ENCODE assay signal across 8 mouse cellular contexts in genomic region chr13:93771031-93771587, GRCm38 (mm10). TPM values are rescaled to one million over a fixed set of nuclear protein-coding genes. Genes with fewer than 3 reads are reported as not detected.
DNase-seq lines count a peak whose midpoint lies in the region; ATAC-seq and TF ChIP-seq lines count a peak whose summit lies in the region.

No protein-coding gene starts in this region.

- H3K27ac ChIP-seq in heart, adult 2 months = peak overlapping the region; percentile 93
- H3K27ac ChIP-seq in embryonic facial prominence, embryonic 13.5 days = peak overlapping the region; percentile 83
- peak overlapping the region; percentile 92 for H3K27ac ChIP-seq in midbrain, embryonic 15.5 days

- H3K9me3 ChIP-seq in embryonic facial prominence, embryonic 13.5 days = no peaks in the 10 kb centered on the region
- no peaks in the 10 kb centered on the region for H3K9me3 ChIP-seq in midbrain, embryonic 15.5 days

- no peak for TF ChIP-seq CTCF in heart, adult 2 months (IDR thresholded peaks at IDR 0.05)

- peak overlapping the region; percentile 92 for H3K4me2 ChIP-seq in embryonic facial prominence, embryonic 13.5 days
- peak overlapping the region; percentile 97 for H3K4me2 ChIP-seq in midbrain, embryonic 15.5 days

- H3K4me3 ChIP-seq in heart, adult 2 months = peak overlapping the region; percentile 74
- H3K4me3 ChIP-seq in embryonic facial prominence, embryonic 13.5 days = peak overlapping the region; percentile 71
- H3K4me3 ChIP-seq in midbrain, embryonic 15.5 days = peak overlapping the region; percentile 73

- H3K4me1 ChIP-seq in heart, adult 2 months (ENCODE audit: control insufficient read depth, insufficient read depth, low read length) = peaks cover 2% of the 10 kb centered on the region
- H3K4me1 ChIP-seq in embryonic facial prominence, embryonic 13.5 days = peaks cover 20% of the 10 kb centered on the region
- peaks cover 15% of the 10 kb centered on the region; the same call in 1 of the 2 replicates for H3K4me1 ChIP-seq in midbrain, embryonic 15.5 days

- WGBS in heart, adult 2 months = 36% methylated on average over 9 of the region's 9 CpGs
- WGBS in embryonic facial prominence, embryonic 13.5 days = 29% methylated on average over 9 of the region's 9 CpGs
- WGBS in midbrain, embryonic 15.5 days = 31% methylated on average over 9 of the region's 9 CpGs

- intact Hi-C loops in heart, adult 2 months (cut with DNase I) = loop anchor here (5.0 kb wide), 2 partner anchors 161 to 586 kb away; partner anchors contain the start of gene Ap3b1
- intact Hi-C loops in heart, postnatal 10 days (cut with DNase I) = no loop called here

- no peak for TF ChIP-seq POLR2A in heart, adult 2 months (IDR thresholded peaks at IDR 0.05; ENCODE audit: insufficient read depth, low read depth, low read length)

- H3K79me2 ChIP-seq in heart, adult 2 months (replicated peaks; ENCODE audit: control insufficient read depth, insufficient read depth, low read length) = no peaks in the 10 kb centered on the region

- DNase-seq in heart, adult 2 months = no peak
- no peak for DNase-seq in heart, postnatal 10 days
- peak; percentile 77 for DNase-seq in CD4-positive helper T cell, adult 2 months (ENCODE audit: low read depth, low spot score)
- DNase-seq in induced T-regulatory cell, adult 2 months (ENCODE audit: low read depth) = peak; percentile 77
- DNase-seq in right cerebral cortex, adult 2 months (ENCODE audit: low spot score in 2 of 2) = no peak
- no peak for DNase-seq in left cerebral cortex, adult 9 months (ENCODE audit: low spot score in 2 of 2)

- no peak for ATAC-seq in embryonic facial prominence, embryonic 13.5 days (ENCODE audit: insufficient number of reproducible peaks, insufficient read depth, low FRiP score, low TSS enrichment, low read depth)
- ATAC-seq in midbrain, embryonic 15.5 days (replicated peaks) = peak; percentile 49

- H3K36me3 ChIP-seq in heart, adult 2 months (ENCODE audit: control insufficient read depth, insufficient read depth, low read length) = no peaks in the 10 kb centered on the region
- no peaks in the 10 kb centered on the region for H3K36me3 ChIP-seq in embryonic facial prominence, embryonic 13.5 days
- H3K36me3 ChIP-seq in midbrain, embryonic 15.5 days (replicated peaks) = no peaks in the 10 kb centered on the region

- no peaks in the 10 kb centered on the region for H3K27me3 ChIP-seq in heart, adult 2 months (ENCODE audit: control insufficient read depth, insufficient read depth, low read length)
- no peaks in the 10 kb centered on the region for H3K27me3 ChIP-seq in embryonic facial prominence, embryonic 13.5 days
- H3K27me3 ChIP-seq in midbrain, embryonic 15.5 days (replicated peaks) = no peaks in the 10 kb centered on the region

- peak overlapping the region; percentile 97 for H3K9ac ChIP-seq in heart, adult 2 months (ENCODE audit: low read depth, low read length)
- H3K9ac ChIP-seq in embryonic facial prominence, embryonic 13.5 days = peak overlapping the region; percentile 93
- peak overlapping the region; percentile 92 for H3K9ac ChIP-seq in midbrain, embryonic 15.5 days

- TF ChIP-seq EP300 in heart, adult 2 months (IDR thresholded peaks at IDR 0.05; ENCODE audit: insufficient read depth, low read depth, low read length) = no peak

RNA-seq across cellular contexts. Expression of gene Arsb, which starts 0.3 kb away (rescaled TPM):
- 1 to 10 TPM; 4.6 to 5.7 TPM for total RNA-seq in heart, adult 2 months (2021)
- 9.6 and 14.6 TPM in 2 replicates for polyA plus RNA-seq in heart, adult 2 months (2012; rRNA removed)
- 1 to 10 TPM; 9.5 to 9.6 TPM for total RNA-seq in heart, postnatal 10 days (2021)
- 11.9 and 14.1 TPM in 2 replicates for polyA plus RNA-seq in embryonic facial prominence, embryonic 13.5 days (2015; fragmentation: Nextera tagmentation; extraction: Ambion mirVana)
- polyA plus RNA-seq in midbrain, embryonic 15.5 days (2015; fragmentation: Nextera tagmentation; extraction: Ambion mirVana) = 8.5 and 9.3 TPM in 2 replicates

Comparison
In these comparisons a context has a peak if more than half of its experiments do, and no peak if none do; other contexts are left out.
1. DNase-seq: peak in CD4-positive helper T cell, adult 2 months (single experiment) and induced T-regulatory cell, adult 2 months (single experiment); none in heart, adult 2 months (0 of 2), heart, postnatal 10 days (0 of 2), right cerebral cortex, adult 2 months (0 of 2) and left cerebral cortex, adult 9 months (0 of 2).
2. Peak in every context shown above with its lines, with median percentiles within 50 percentile points of each other: H3K27ac ChIP-seq, H3K4me3 ChIP-seq and H3K9ac ChIP-seq.